Mouse (Mus musculus) stomach, embryonic 15.5 days (tissue): ENCODE data around the gene Tns1. TPM values are rescaled to one million over a fixed set of nuclear protein-coding genes. Genes with fewer than 3 reads are reported as not detected.

Source experiments
- ATAC-seq: fragments of 200-750 bp; cut with Nextera tagmentation; 2 replicates; pipeline ENCODE4 v1.8.0; 2017; ENCODE audit warnings: low read depth, moderate number of reproducible peaks, moderate TSS enrichment; ENCODE audit not compliant: insufficient read depth, low FRiP score
- H3K27ac ChIP-seq: fragments of 300-500 bp; sonication (generic); 2 replicates; pipeline ENCODE4 v1.5.1; 2015; ENCODE audit warnings: mild to moderate bottlenecking, inconsistent platforms
- H3K27me3 ChIP-seq: fragments of 300-500 bp; sonication (generic); replicated peaks from 2 replicates; pipeline ENCODE4 v1.6.1; 2015; ENCODE audit warnings: inconsistent platforms
- H3K36me3 ChIP-seq: fragments of 300-500 bp; sonication (generic); 2 replicates; pipeline ENCODE4 v1.6.1; 2015; ENCODE audit warnings: inconsistent platforms
- H3K4me1 ChIP-seq: fragments of 300-500 bp; sonication (generic); 2 replicates; pipeline ENCODE4 v1.6.1; 2015; ENCODE audit warnings: inconsistent platforms
- H3K4me2 ChIP-seq: fragments of 300-500 bp; sonication (generic); 2 replicates; pipeline ENCODE4 v1.6.1; 2015; ENCODE audit warnings: mild to moderate bottlenecking, inconsistent platforms
- H3K4me3 ChIP-seq: fragments of 300-500 bp; sonication (generic); replicated peaks from 2 replicates; pipeline ENCODE4 v1.5.1; 2015; ENCODE audit warnings: inconsistent platforms
- H3K9ac ChIP-seq: fragments of 300-500 bp; sonication (generic); 2 replicates; pipeline ENCODE4 v1.6.1; 2015; ENCODE audit warnings: inconsistent platforms
- H3K9me3 ChIP-seq: fragments of 300-500 bp; sonication (generic); 2 replicates; pipeline ENCODE4 v1.6.1; 2016; ENCODE audit warnings: inconsistent platforms
- WGBS: fragments of 180-500 bp; shearing (Covaris S2); methylation state at CpG from one replicate; pipeline ENCODE4 v1.1.7; 2015; 5-methylcytosine and 5-hydroxymethylcytosine counted together
- polyA plus RNA-seq: library from polyadenylated mRNA; unstranded; fragments of >200 nt; fragmentation: Nextera tagmentation; extraction: Ambion mirVana; gene quantifications from 2 replicates; pipeline ENCODE4 v1.2.1, GENCODE M21; 2015

Tns1 gene
- polyA plus RNA-seq, 1 experiment from 2014 or later, result 34.5 TPM

DNA sequence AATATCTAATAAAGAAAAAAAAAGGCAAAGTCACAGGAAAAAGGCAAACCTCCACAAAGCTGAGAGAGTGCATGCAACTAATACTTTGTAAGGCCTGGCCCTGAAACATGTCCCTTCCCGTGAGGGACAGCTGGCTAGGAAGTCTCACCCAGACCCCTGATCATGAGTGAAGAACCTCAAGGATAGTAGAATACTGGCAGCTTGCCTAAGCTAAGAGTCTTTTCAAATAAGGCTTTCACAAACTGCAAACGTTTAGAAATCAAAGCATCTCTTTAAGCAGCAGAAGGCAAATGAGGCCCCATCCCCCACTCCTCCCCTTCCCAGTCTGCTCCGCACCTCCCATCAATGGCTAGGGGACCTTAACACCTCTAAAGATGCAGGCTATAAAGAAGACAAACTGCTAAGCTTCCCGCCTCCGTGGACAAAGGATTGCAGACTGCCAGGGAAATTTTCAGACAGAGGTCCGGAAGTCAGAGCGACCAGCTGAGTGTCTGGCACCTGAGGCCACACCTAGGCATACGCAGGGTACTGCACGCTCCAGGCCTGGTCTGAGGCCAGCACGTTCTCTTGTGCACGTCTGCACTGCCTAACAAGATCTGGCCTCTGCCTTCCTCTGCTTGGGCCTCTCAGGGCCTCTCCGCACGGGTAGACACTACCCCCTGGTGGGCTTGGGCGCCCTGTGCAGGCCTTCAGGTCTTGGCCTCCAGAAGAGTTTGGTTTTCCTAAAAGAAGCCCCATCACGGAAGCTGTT is 261.8 kb downstream of the Tns1 start:
- peak overlapping the region; percentile 20 for H3K4me3 ChIP-seq
- H3K9ac ChIP-seq, result no peak overlapping the region
- peak; percentile 99 for ATAC-seq
- 7% methylated on average over 15 of the region's 15 CpGs for WGBS
- H3K4me2 ChIP-seq, result peak overlapping the region; percentile 46
- H3K9me3 ChIP-seq, result no peaks in the 10 kb centered on the region
- H3K36me3 ChIP-seq, result no peaks in the 10 kb centered on the region
- H3K27ac ChIP-seq, result peak overlapping the region; percentile 78
- H3K27me3 ChIP-seq, result no peaks in the 10 kb centered on the region
- H3K4me1 ChIP-seq, result peaks cover 10% of the 10 kb centered on the region

DNA sequence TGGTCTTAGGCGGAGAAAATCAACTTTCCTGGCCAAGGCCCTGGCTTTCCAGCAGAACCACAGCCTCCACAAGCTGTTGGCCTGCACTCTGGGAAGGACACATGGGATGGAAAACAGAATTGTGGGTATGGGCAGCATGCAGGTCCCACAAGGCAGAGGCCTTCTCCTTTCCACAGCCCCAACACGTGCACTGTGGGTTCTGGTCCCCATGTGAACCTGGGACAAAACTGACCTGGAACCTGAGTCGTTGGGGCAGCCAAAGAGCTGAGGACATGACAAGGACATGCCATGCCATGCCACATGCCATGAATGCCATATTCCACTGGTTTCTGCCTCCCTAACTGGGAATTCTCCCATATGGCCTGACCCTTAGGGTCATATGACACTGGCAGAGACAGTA is 263.8 kb downstream of the Tns1 start:
- Histone ChIP-seq H3K4me2 (no peak overlapping the region), H3K27me3 (no peaks in the 10 kb centered on the region), H3K4me1 (peaks cover 10% of the 10 kb centered on the region), H3K9ac (no peak overlapping the region), H3K36me3 (no peaks in the 10 kb centered on the region), H3K4me3 (no peak overlapping the region), H3K27ac (no peak overlapping the region), H3K9me3 (no peaks in the 10 kb centered on the region)
- WGBS, result 79% methylated on average over 3 of the region's 3 CpGs
- no peak for ATAC-seq

Other genes starting within 250 kb of the Tns1 start
- 0.23 and 0.43 TPM in 2 replicates for gene Rufy4, start 1.1 kb upstream of the Tns1 start, polyA plus RNA-seq
- 0.67 and 0.69 TPM in 2 replicates for gene Cxcr2, start 29.5 kb upstream of the Tns1 start, polyA plus RNA-seq
- gene Cxcr1, start 70.2 kb upstream of the Tns1 start, polyA plus RNA-seq, result not detected in 2 replicates
- 493 and 505 TPM in 2 replicates for gene Arpc2, start 111.6 kb upstream of the Tns1 start, polyA plus RNA-seq
- gene Gpbar1, start 154.1 kb upstream of the Tns1 start, polyA plus RNA-seq, result 1.1 and 1.3 TPM in 2 replicates
- gene Aamp, start 160.3 kb upstream of the Tns1 start, polyA plus RNA-seq, result 229 and 235 TPM in 2 replicates
- gene Pnkd, start 160.5 kb upstream of the Tns1 start, polyA plus RNA-seq, result 117 and 124 TPM in 2 replicates
- gene Tmbim1, start 181.2 kb upstream of the Tns1 start, polyA plus RNA-seq, result 68.3 and 73.4 TPM in 2 replicates
- 0.53 and 0.55 TPM in 2 replicates for gene Catip, start 237.7 kb upstream of the Tns1 start, polyA plus RNA-seq